Mouse (Mus musculus) heart, adult 2 months (tissue): ENCODE data around the gene Gng8.

Experiments
- CTCF ChIP-seq: fragments of 200-600 bp; IDR thresholded peaks from 2 replicates; pipeline ENCODE4 v1.8.1; 2022; ENCODE audit warnings: antibody characterized with exemption, mild to moderate bottlenecking, moderate library complexity
- EP300 ChIP-seq: fragments of 200-500 bp; IDR thresholded peaks from 2 replicates; pipeline ENCODE4 v1.6.1; 2011; ENCODE audit warnings: low read depth, low read length, control low read depth; ENCODE audit not compliant: insufficient read depth
- POLR2A ChIP-seq: fragments of 200-500 bp; IDR thresholded peaks from 2 replicates; pipeline ENCODE4 v1.6.1; 2011; ENCODE audit warnings: mild to moderate bottlenecking, low read depth, low read length, control low read depth; ENCODE audit not compliant: insufficient read depth

DNA sequence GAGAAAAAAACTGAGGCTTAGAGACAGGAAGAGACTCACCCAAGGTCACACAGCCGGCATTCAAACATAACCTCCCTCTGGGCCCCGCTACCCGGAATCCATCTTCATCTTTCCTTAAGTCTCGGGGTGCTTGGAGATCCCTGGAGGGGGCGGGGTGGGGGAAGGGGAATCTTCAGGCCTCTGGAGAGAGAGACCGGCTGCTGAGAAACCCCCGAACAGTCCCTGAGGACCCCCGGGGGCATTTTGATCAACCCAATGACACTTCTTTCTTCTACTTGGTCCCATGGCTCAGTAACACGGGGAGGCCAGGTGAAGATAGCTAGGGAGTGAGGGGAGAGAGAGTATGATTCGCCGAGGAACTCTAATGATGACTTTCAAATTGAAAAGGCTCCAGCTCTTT lies 15.6 kb upstream of the Gng8 start:
- no peak for TF ChIP-seq CTCF
- no peak for TF ChIP-seq EP300
- TF ChIP-seq POLR2A = no peak
